16 mouse cellular contexts compared by ENCODE assay signal in genomic region chr9:42457501-42457900, GRCm38 (mm10). TPM values are rescaled to one million over a fixed set of nuclear protein-coding genes. Genes with fewer than 3 reads are reported as not detected.
DNase-seq lines count a peak whose midpoint lies in the region; ATAC-seq and TF ChIP-seq lines count a peak whose summit lies in the region.
"Had no signal": no experiment of that assay in that cellular context is flagged by ENCODE, and none has a peak within 500 bp of the region (broad histone marks: within the 10 kb centered on the region; RNA-seq: fewer than 3 reads in every experiment).

No protein-coding gene starts in this region.

- peak overlapping the region; percentile 21; the same call in 1 of the 2 replicates for H3K27ac ChIP-seq in lung, postnatal 0 days (ENCODE audit: low read length)
- no peak overlapping the region for H3K27ac ChIP-seq in midbrain, postnatal 0 days (ENCODE audit: low read depth, low read length)
- H3K27ac ChIP-seq: embryonic facial prominence, embryonic 12.5 days; hindbrain, postnatal 0 days; limb, embryonic 13.5 days; midbrain, embryonic 15.5 days had no signal

- peak; percentile 47 for DNase-seq in adrenal gland, postnatal 10 days
- no peak for DNase-seq in adrenal gland, postnatal 4 days (ENCODE audit: low spot score in 2 of 2)
- DNase-seq in lung, postnatal 0 days (ENCODE audit: low spot score): peak; percentile 58
- DNase-seq in lung, postnatal 14 days: no peak
- peak; percentile 65 for DNase-seq in lung, postnatal 25 days (ENCODE audit: low spot score)
- DNase-seq in spleen, postnatal 10 days (ENCODE audit: low spot score in 2 of 2): no peak
- DNase-seq in midbrain, postnatal 0 days (ENCODE audit: low spot score): no peak
- DNase-seq: gastrocnemius, postnatal 10 days; thymus, postnatal 14 days had no signal

- no peak for TF ChIP-seq EP300 in lung, postnatal 0 days (IDR thresholded peaks at IDR 0.05)

- no peak overlapping the region for H3K9ac ChIP-seq in lung, postnatal 0 days (replicated peaks; ENCODE audit: low read depth)
- no peak overlapping the region for H3K9ac ChIP-seq in midbrain, postnatal 0 days (replicated peaks; ENCODE audit: low read length, poor library complexity, severe bottlenecking)
- H3K9ac ChIP-seq: embryonic facial prominence, embryonic 12.5 days; limb, embryonic 13.5 days; midbrain, embryonic 15.5 days had no signal

- H3K36me3 ChIP-seq in lung, postnatal 0 days (ENCODE audit: insufficient read depth, low read length): no peaks in the 10 kb centered on the region
- H3K36me3 ChIP-seq in midbrain, postnatal 0 days (ENCODE audit: insufficient read depth, low read length): no peaks in the 10 kb centered on the region
- H3K36me3 ChIP-seq: embryonic facial prominence, embryonic 12.5 days; midbrain, embryonic 15.5 days had no signal

- peak; percentile 66 for ATAC-seq in lung, postnatal 0 days
- ATAC-seq in megakaryocyte, adult 5-6 weeks (ENCODE audit: poor library complexity, severe bottlenecking): no peak
- ATAC-seq in midbrain, postnatal 0 days (ENCODE audit: low FRiP score): no peak
- ATAC-seq: hindbrain, postnatal 0 days; midbrain, embryonic 15.5 days had no signal

- H3K27me3 ChIP-seq in lung, postnatal 0 days (replicated peaks; ENCODE audit: insufficient read depth, low read length): no peaks in the 10 kb centered on the region
- H3K27me3 ChIP-seq in midbrain, postnatal 0 days (ENCODE audit: insufficient read depth, low read length): no peaks in the 10 kb centered on the region
- H3K27me3 ChIP-seq: CH12.LX; embryonic facial prominence, embryonic 12.5 days; limb, embryonic 13.5 days; midbrain, embryonic 15.5 days had no signal

- TF ChIP-seq CTCF in lung, postnatal 0 days (IDR thresholded peaks at IDR 0.05): no peak
- no peak for TF ChIP-seq CTCF in midbrain, postnatal 0 days (IDR thresholded peaks at IDR 0.05)

- H3K4me1 ChIP-seq in lung, postnatal 0 days (ENCODE audit: insufficient read depth, low read depth, low read length): peaks cover 26% of the 10 kb centered on the region
- H3K4me1 ChIP-seq in midbrain, postnatal 0 days (ENCODE audit: insufficient read depth, low read length): no peaks in the 10 kb centered on the region

- WGBS in lung, postnatal 0 days: 57% methylated on average over 8 of the region's 8 CpGs
- 95% methylated on average over 8 of the region's 8 CpGs for WGBS in midbrain, postnatal 0 days

- no peaks in the 10 kb centered on the region for H3K9me3 ChIP-seq in lung, postnatal 0 days (ENCODE audit: low read length)
- H3K9me3 ChIP-seq in midbrain, postnatal 0 days (ENCODE audit: low read length): no peaks in the 10 kb centered on the region
- H3K9me3 ChIP-seq: embryonic facial prominence, embryonic 12.5 days; limb, embryonic 13.5 days; midbrain, embryonic 15.5 days had no signal

- H3K4me2 ChIP-seq in lung, postnatal 0 days (replicated peaks; ENCODE audit: low read depth, low read length): no peak overlapping the region
- no peak overlapping the region for H3K4me2 ChIP-seq in midbrain, postnatal 0 days (ENCODE audit: low read depth, low read length, poor library complexity, severe bottlenecking)
- H3K4me2 ChIP-seq: embryonic facial prominence, embryonic 12.5 days; limb, embryonic 13.5 days; midbrain, embryonic 15.5 days had no signal

- no peak overlapping the region for H3K4me3 ChIP-seq in lung, postnatal 0 days (ENCODE audit: low read depth, low read length)
- no peak overlapping the region for H3K4me3 ChIP-seq in midbrain, postnatal 0 days (ENCODE audit: low read depth, low read length)
- H3K4me3 ChIP-seq: embryonic facial prominence, embryonic 12.5 days; limb, embryonic 13.5 days; midbrain, embryonic 15.5 days had no signal

RNA-seq across cellular contexts. Expression of gene Tbcel, which starts 50.1 kb away (rescaled TPM):
- total RNA-seq in adrenal gland, postnatal 10 days (2021): 10 to 100 TPM; 42.3 to 47.1 TPM
- total RNA-seq in adrenal gland, postnatal 4 days (2021): 10 to 100 TPM; 66.5 to 76.7 TPM
- 7.9 and 9.0 TPM in 2 replicates for polyA plus RNA-seq in lung, postnatal 0 days (2015; fragmentation: Nextera tagmentation; extraction: Ambion mirVana)
- 10.1 and 10.5 TPM in 2 replicates for total RNA-seq in megakaryocyte, adult 5-6 weeks (2015)
- total RNA-seq in megakaryocyte, adult 5-6 weeks (2017): 13.2 and 15.0 TPM in 2 replicates
- 17.2 and 19.4 TPM in 2 replicates for total RNA-seq in midbrain, postnatal 0 days (2014; rRNA removed)
- 2.8 and 3.0 TPM in 2 replicates for polyA plus RNA-seq in midbrain, postnatal 0 days (2015; fragmentation: Nextera tagmentation; extraction: Ambion mirVana)

RNA-seq across cellular contexts. Expression of gene Tecta, which starts 57.8 kb away (rescaled TPM):
- under 1 TPM; 0.12 to 0.18 TPM for total RNA-seq in adrenal gland, postnatal 10 days (2021)
- total RNA-seq in adrenal gland, postnatal 4 days (2021): under 1 TPM; 0.39 to 0.56 TPM
- 0.02 and 0.06 TPM in 2 replicates for polyA plus RNA-seq in lung, postnatal 0 days (2015; fragmentation: Nextera tagmentation; extraction: Ambion mirVana)
- total RNA-seq in megakaryocyte, adult 5-6 weeks (2015): not detected in 2 replicates
- total RNA-seq in megakaryocyte, adult 5-6 weeks (2017): not detected in 2 replicates
- total RNA-seq in midbrain, postnatal 0 days (2014; rRNA removed): 0.33 and 0.52 TPM in 2 replicates
- 0.45 and 0.84 TPM in 2 replicates for polyA plus RNA-seq in midbrain, postnatal 0 days (2015; fragmentation: Nextera tagmentation; extraction: Ambion mirVana)
- total RNA-seq: megakaryocyte progenitor cell, adult 5-6 weeks had no signal

Comparison
In these comparisons a context has a peak if more than half of its experiments do, and no peak if none do; other contexts are left out.
1. DNase-seq: peak in adrenal gland, postnatal 10 days (single experiment), lung, postnatal 0 days (single experiment) and lung, postnatal 25 days (single experiment); none in adrenal gland, postnatal 4 days (0 of 2), lung, postnatal 14 days (single experiment), spleen, postnatal 10 days (0 of 2) and midbrain, postnatal 0 days (single experiment).